Mouse (Mus musculus): ENCODE data around the gene Cntnap5a. TPM values are rescaled to one million over a fixed set of nuclear protein-coding genes. Genes with fewer than 3 reads are reported as not detected.

Gene Cntnap5a
- total and polyA plus RNA-seq, 3 experiments: not detected

DNA sequence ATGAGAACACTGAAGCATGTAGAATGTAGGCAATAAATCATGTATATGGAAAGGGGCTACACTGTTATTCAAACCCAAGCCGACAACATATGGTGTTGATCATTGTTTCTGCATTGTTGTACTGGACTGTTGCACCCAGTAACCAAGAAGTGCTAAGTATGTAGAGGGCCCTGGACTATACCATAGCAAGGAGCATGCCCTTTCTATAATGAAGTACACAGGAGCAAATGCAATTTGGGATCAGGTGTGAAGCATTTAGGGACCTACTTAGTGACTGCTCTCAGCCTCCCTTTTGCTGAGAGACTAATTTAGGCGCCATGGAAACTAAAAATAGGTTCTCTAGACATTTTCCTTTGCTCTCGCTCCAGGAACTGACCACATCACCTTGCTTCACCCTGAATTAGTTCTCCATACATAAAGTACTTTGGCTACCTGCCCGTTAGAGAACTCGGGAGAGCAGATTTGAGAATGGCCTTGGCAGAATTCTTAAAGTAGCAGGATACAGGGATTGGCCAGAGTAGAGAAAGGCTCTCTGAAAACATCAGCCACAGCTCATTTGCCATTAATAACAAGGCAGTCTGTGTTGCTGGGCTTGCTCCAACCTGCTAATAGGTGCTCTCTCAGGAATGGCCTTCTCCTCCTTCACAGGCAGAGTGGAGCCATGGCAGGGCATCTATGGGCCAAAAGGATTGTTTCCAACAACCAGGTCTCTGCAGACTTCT, 26.1 kb upstream of the Cntnap5a start:
- no peak overlapping the region for H3K27ac ChIP-seq (ENCODE audit: control insufficient read depth, low read depth, low read length)
- H3K9me3 ChIP-seq (replicated peaks; ENCODE audit: insufficient read depth, low read length): no peaks in the 10 kb centered on the region
- no peak overlapping the region for H3K4me3 ChIP-seq (ENCODE audit: control insufficient read depth in 1 of 2, insufficient read depth in 1 of 2, low read depth in 2 of 2, low read length in 2 of 2)
- H3K4me1 ChIP-seq (ENCODE audit: control insufficient read depth in 1 of 2, insufficient read depth in 2 of 2, low read length in 2 of 2): no peaks in the 10 kb centered on the region
- no peak for DNase-seq (ENCODE audit: low read depth, low spot score)
- H3K36me3 ChIP-seq (ENCODE audit: control insufficient read depth in 1 of 2, insufficient read depth in 2 of 2, low read length in 2 of 2): no peaks in the 10 kb centered on the region
- no peak overlapping the region for H3K9ac ChIP-seq (ENCODE audit: control insufficient read depth, low read depth, low read length, poor library complexity, severe bottlenecking)
- TF ChIP-seq ZC3H11A (IDR thresholded peaks at IDR 0.05; ENCODE audit: low read depth, low read length) (no peak), MAZ (IDR thresholded peaks at IDR 0.05; ENCODE audit: low read depth, low read length) (no peak), EP300 (IDR thresholded peaks at IDR 0.05; ENCODE audit: low read depth in 1 of 2, low read length in 2 of 2) (no peak), ZMIZ1 (IDR thresholded peaks at IDR 0.05; ENCODE audit: low read depth, low read length) (no peak), KAT2A (conservative IDR thresholded peaks at IDR 0.05; ENCODE audit: low read depth, low read length) (no peak), ETS1 (IDR thresholded peaks at IDR 0.05; ENCODE audit: low read depth, low read length) (no peak), CHD2 (IDR thresholded peaks at IDR 0.05; ENCODE audit: low read length) (no peak), POLR2A (IDR thresholded peaks at IDR 0.05; ENCODE audit: control insufficient read depth in 1 of 2, insufficient read depth in 1 of 2, low read depth in 1 of 2, low read length in 2 of 2, poor library complexity in 1 of 2) (no peak), MXI1 (IDR thresholded peaks at IDR 0.05; ENCODE audit: low read depth, low read length) (no peak), GATA1 (IDR thresholded peaks at IDR 0.05; ENCODE audit: low read depth, low read length) (no peak)
- H3K79me2 ChIP-seq (ENCODE audit: control insufficient read depth, insufficient read depth, low read length, poor library complexity): no peaks in the 10 kb centered on the region
- no peaks in the 10 kb centered on the region for H3K27me3 ChIP-seq (ENCODE audit: control insufficient read depth in 1 of 2, insufficient read depth in 2 of 2, low read length in 2 of 2)

GRCm38 (mm10) chr1:115686494-115686893, 1.9 kb downstream of the Cntnap5a start:
- no peak for DNase-seq (ENCODE audit: low read depth, low spot score)

More at GRCm38 (mm10) chr1:115686494-115686893, 1.9 kb downstream of the Cntnap5a start:
- no peak for TF ChIP-seq POLR2A (IDR thresholded peaks at IDR 0.05; ENCODE audit: control insufficient read depth in 1 of 2, insufficient read depth in 1 of 2, low read depth in 1 of 2, low read length in 2 of 2, poor library complexity in 1 of 2)
- TF ChIP-seq TCF12 (IDR thresholded peaks at IDR 0.05; ENCODE audit: low read depth, low read length): no peak
- no peak for TF ChIP-seq CTCF (IDR thresholded peaks at IDR 0.05 in 2 of 3, conservative IDR thresholded peaks at IDR 0.05 in 1 of 3; ENCODE audit: control insufficient read depth in 1 of 3, insufficient read depth in 1 of 3, low read depth in 2 of 3, low read length in 3 of 3, poor library complexity in 1 of 3, severe bottlenecking in 1 of 3)
- TF ChIP-seq POLR2AphosphoS5 (IDR thresholded peaks at IDR 0.05; ENCODE audit: borderline replicate concordance, low read depth, low read length): no peak
- TF ChIP-seq RCOR1 (IDR thresholded peaks at IDR 0.05; ENCODE audit: low read depth, low read length): no peak
- no peak for TF ChIP-seq E2F4 (IDR thresholded peaks at IDR 0.05; ENCODE audit: borderline replicate concordance, low read depth, low read length)
- TF ChIP-seq USF2 (IDR thresholded peaks at IDR 0.05; ENCODE audit: borderline replicate concordance in 1 of 2, insufficient read depth in 1 of 2, low read depth in 1 of 2, low read length in 2 of 2): no peak
- no peak for TF ChIP-seq MXI1 (IDR thresholded peaks at IDR 0.05; ENCODE audit: low read depth, low read length)
- TF ChIP-seq ZNF384 (IDR thresholded peaks at IDR 0.05; ENCODE audit: low read depth, low read length): no peak
- no peak for TF ChIP-seq ELF1 (IDR thresholded peaks at IDR 0.05; ENCODE audit: low read depth, low read length)
- no peak for TF ChIP-seq MEF2A (IDR thresholded peaks at IDR 0.05; ENCODE audit: extremely low read depth, insufficient replicate concordance, low read depth, low read length, poor library complexity, severe bottlenecking)
- no peak for TF ChIP-seq SMC3 (IDR thresholded peaks at IDR 0.05; ENCODE audit: low read depth, low read length)
- TF ChIP-seq POLR2AphosphoS2 (IDR thresholded peaks at IDR 0.05; ENCODE audit: low read length): no peak
- no peak for TF ChIP-seq MYB (IDR thresholded peaks at IDR 0.05; ENCODE audit: low read depth, low read length)
- TF ChIP-seq NELFE (IDR thresholded peaks at IDR 0.05; ENCODE audit: low read depth, low read length): no peak
- TF ChIP-seq HCFC1 (IDR thresholded peaks at IDR 0.05; ENCODE audit: low read depth, low read length): no peak
- TF ChIP-seq ETS1 (IDR thresholded peaks at IDR 0.05; ENCODE audit: low read depth, low read length): no peak
- TF ChIP-seq KAT2A (conservative IDR thresholded peaks at IDR 0.05; ENCODE audit: low read depth, low read length): no peak
- no peak for TF ChIP-seq TAL1 (IDR thresholded peaks at IDR 0.05; ENCODE audit: low read length)
- Histone ChIP-seq H3K36me3 (ENCODE audit: control insufficient read depth in 1 of 2, insufficient read depth in 2 of 2, low read length in 2 of 2) (no peaks in the 10 kb centered on the region), H3K4me3 (ENCODE audit: control insufficient read depth in 1 of 2, insufficient read depth in 1 of 2, low read depth in 2 of 2, low read length in 2 of 2) (no peak overlapping the region), H3K27ac (ENCODE audit: control insufficient read depth, low read depth, low read length) (no peak overlapping the region), H3K27me3 (ENCODE audit: control insufficient read depth in 1 of 2, insufficient read depth in 2 of 2, low read length in 2 of 2) (no peaks in the 10 kb centered on the region), H3K9ac (ENCODE audit: control insufficient read depth, low read depth, low read length, poor library complexity, severe bottlenecking) (no peak overlapping the region), H3K9me3 (replicated peaks; ENCODE audit: insufficient read depth, low read length) (no peaks in the 10 kb centered on the region), H3K79me2 (ENCODE audit: control insufficient read depth, insufficient read depth, low read length, poor library complexity) (no peaks in the 10 kb centered on the region), H3K4me1 (ENCODE audit: control insufficient read depth in 1 of 2, insufficient read depth in 2 of 2, low read length in 2 of 2) (no peaks in the 10 kb centered on the region)

Data from MEL (cell line).